Mouse (Mus musculus) limb, embryonic 13.5 days (tissue): Measurements from ENCODE around the gene Ttll5. TPM values are rescaled to one million over a fixed set of nuclear protein-coding genes. Genes with fewer than 3 reads are reported as not detected.
A peak's percentile ranks its signal among the peaks of the same experiment; 100 is the strongest.

ENCODE experiments used
- ATAC-seq: fragments of 200-750 bp; cut with Nextera tagmentation; 2 replicates; pipeline ENCODE4 v1.8.0; 2017; ENCODE audit warnings: low read depth, moderate number of reproducible peaks, moderate TSS enrichment; ENCODE audit not compliant: low FRiP score
- H3K27ac ChIP-seq: fragments of 300-500 bp; sonication (generic); 2 replicates; pipeline ENCODE4 v1.5.1; 2015; ENCODE audit warnings: inconsistent platforms, mild to moderate bottlenecking, moderate library complexity
- H3K27me3 ChIP-seq: fragments of 300-500 bp; sonication (generic); 2 replicates; pipeline ENCODE4 v1.6.1; 2015; ENCODE audit warnings: mild to moderate bottlenecking, inconsistent platforms
- H3K36me3 ChIP-seq: fragments of 300-500 bp; sonication (generic); 2 replicates; pipeline ENCODE4 v1.6.1; 2015; ENCODE audit warnings: inconsistent platforms, mild to moderate bottlenecking, moderate library complexity
- H3K4me1 ChIP-seq: fragments of 300-500 bp; sonication (generic); 2 replicates; pipeline ENCODE4 v1.6.1; 2015; ENCODE audit warnings: inconsistent platforms
- H3K4me2 ChIP-seq: fragments of 300-500 bp; sonication (generic); replicated peaks from 2 replicates; pipeline ENCODE4 v1.6.1; 2015; ENCODE audit warnings: inconsistent platforms, mild to moderate bottlenecking, moderate library complexity
- H3K4me3 ChIP-seq: fragments of 300-500 bp; sonication (generic); 2 replicates; pipeline ENCODE4 v1.5.1; 2015; ENCODE audit warnings: moderate library complexity, mild to moderate bottlenecking, inconsistent platforms
- H3K9ac ChIP-seq: fragments of 300-500 bp; sonication (generic); 2 replicates; pipeline ENCODE4 v1.6.1; 2015; ENCODE audit warnings: mild to moderate bottlenecking, inconsistent platforms
- H3K9me3 ChIP-seq: fragments of 300-500 bp; sonication (generic); 2 replicates; pipeline ENCODE4 v1.6.1; 2016; ENCODE audit warnings: inconsistent platforms
- WGBS: fragments of 180-500 bp; shearing (Covaris S2); methylation state at CpG from one replicate; pipeline ENCODE4 v1.1.7; 2015; 5-methylcytosine and 5-hydroxymethylcytosine counted together
- polyA plus RNA-seq: library from polyadenylated mRNA; unstranded; fragments of >200 nt; fragmentation: Nextera tagmentation; extraction: Ambion mirVana; gene quantifications from 2 replicates; pipeline ENCODE4 v1.2.1, GENCODE M21; 2015

Gene Ttll5
- polyA plus RNA-seq, 1 experiment from 2014 or later: 13.8 TPM

- Histone ChIP-seq H3K4me2 (no peak overlapping the region), H3K9me3 (no peaks in the 10 kb centered on the region), H3K4me3 (no peak overlapping the region), H3K27ac (no peak overlapping the region), H3K9ac (no peak overlapping the region), H3K4me1 (peaks cover 2% of the 10 kb centered on the region), H3K27me3 (no peaks in the 10 kb centered on the region), H3K36me3 (peaks cover 9% of the 10 kb centered on the region)
- ATAC-seq: no peak
- WGBS: 93% methylated on average over 3 of the region's 3 CpGs
Observed at GRCm38 (mm10) chr12:85885024-85885423, 60.6 kb downstream of the Ttll5 start.

- Histone ChIP-seq H3K4me1 (peaks cover 9% of the 10 kb centered on the region), H3K27me3 (no peaks in the 10 kb centered on the region), H3K9me3 (no peaks in the 10 kb centered on the region), H3K4me2 (no peak overlapping the region), H3K4me3 (no peak overlapping the region), H3K36me3 (peaks cover 24% of the 10 kb centered on the region), H3K9ac (no peak overlapping the region), H3K27ac (no peak overlapping the region)
- WGBS: 38% methylated on average over 4 of the region's 4 CpGs
- no peak for ATAC-seq
Observed at GRCm38 (mm10) chr12:85890054-85890453, 65.6 kb downstream of the Ttll5 start.

GRCm38 (mm10) chr12:85903986-85904385, 79.5 kb downstream of the Ttll5 start:
- no peaks in the 10 kb centered on the region for H3K9me3 ChIP-seq
- H3K9ac ChIP-seq: no peak overlapping the region
- H3K36me3 ChIP-seq: peaks cover 24% of the 10 kb centered on the region
- no peak overlapping the region for H3K27ac ChIP-seq
- 92% methylated on average over 6 of the region's 6 CpGs for WGBS
- H3K27me3 ChIP-seq: no peaks in the 10 kb centered on the region
- no peak overlapping the region for H3K4me2 ChIP-seq
- no peaks in the 10 kb centered on the region for H3K4me1 ChIP-seq
- ATAC-seq: no peak
- H3K4me3 ChIP-seq: no peak overlapping the region

- Histone ChIP-seq H3K4me3 (no peak overlapping the region), H3K27ac (no peak overlapping the region), H3K4me1 (no peaks in the 10 kb centered on the region), H3K4me2 (no peak overlapping the region), H3K9me3 (no peaks in the 10 kb centered on the region), H3K36me3 (peaks cover 26% of the 10 kb centered on the region), H3K27me3 (no peaks in the 10 kb centered on the region), H3K9ac (no peak overlapping the region)
- ATAC-seq: no peak
- WGBS: 85% methylated on average over 2 of the region's 2 CpGs
Observed at GRCm38 (mm10) chr12:85905666-85906065, 81.2 kb downstream of the Ttll5 start.

- no peak for ATAC-seq
- no peak overlapping the region for H3K4me3 ChIP-seq
- no peak overlapping the region for H3K4me2 ChIP-seq
- no peak overlapping the region for H3K9ac ChIP-seq
- peaks cover 8% of the 10 kb centered on the region for H3K36me3 ChIP-seq
- no peaks in the 10 kb centered on the region for H3K4me1 ChIP-seq
- no peaks in the 10 kb centered on the region for H3K27me3 ChIP-seq
- H3K27ac ChIP-seq: no peak overlapping the region
- H3K9me3 ChIP-seq: no peaks in the 10 kb centered on the region
- WGBS: 88% methylated on average over 3 of the region's 3 CpGs
Observed at GRCm38 (mm10) chr12:85907896-85908295, 83.4 kb downstream of the Ttll5 start.

- Histone ChIP-seq H3K4me1 (no peaks in the 10 kb centered on the region), H3K4me2 (no peak overlapping the region), H3K9ac (no peak overlapping the region), H3K4me3 (no peak overlapping the region), H3K36me3 (peaks cover 9% of the 10 kb centered on the region), H3K27ac (no peak overlapping the region), H3K27me3 (no peaks in the 10 kb centered on the region), H3K9me3 (no peaks in the 10 kb centered on the region)
- 75% methylated on average over 6 of the region's 6 CpGs for WGBS
- ATAC-seq: no peak
Observed at GRCm38 (mm10) chr12:85910811-85911210, 86.4 kb downstream of the Ttll5 start.

GRCm38 (mm10) chr12:85912712-85913504, 88.4 kb downstream of the Ttll5 start:
- no peak for ATAC-seq
- Histone ChIP-seq H3K27me3 (no peaks in the 10 kb centered on the region), H3K4me2 (no peak overlapping the region), H3K27ac (no peak overlapping the region), H3K4me3 (no peak overlapping the region), H3K9ac (no peak overlapping the region), H3K36me3 (peaks cover 14% of the 10 kb centered on the region), H3K4me1 (no peaks in the 10 kb centered on the region), H3K9me3 (no peaks in the 10 kb centered on the region)
- 88% methylated on average over 13 of the region's 13 CpGs for WGBS

GRCm38 (mm10) chr12:85926897-85927296, 102.4 kb downstream of the Ttll5 start:
- WGBS: 59% methylated on average over 4 of the region's 4 CpGs
- Histone ChIP-seq H3K4me2 (no peak overlapping the region), H3K27me3 (no peaks in the 10 kb centered on the region), H3K9me3 (no peaks in the 10 kb centered on the region), H3K9ac (no peak overlapping the region), H3K4me1 (peaks cover 8% of the 10 kb centered on the region), H3K36me3 (peaks cover 21% of the 10 kb centered on the region), H3K4me3 (no peak overlapping the region), H3K27ac (no peak overlapping the region)
- ATAC-seq: no peak

GRCm38 (mm10) chr12:85928513-85928912, 104.1 kb downstream of the Ttll5 start:
- no peak for ATAC-seq
- 83% methylated on average over 10 of the region's 10 CpGs for WGBS
- Histone ChIP-seq H3K4me2 (no peak overlapping the region), H3K36me3 (peaks cover 21% of the 10 kb centered on the region), H3K27me3 (no peaks in the 10 kb centered on the region), H3K4me1 (peaks cover 8% of the 10 kb centered on the region), H3K9me3 (no peaks in the 10 kb centered on the region), H3K27ac (peak overlapping the region; percentile 48; the same call in 1 of the 2 replicates), H3K4me3 (no peak overlapping the region), H3K9ac (no peak overlapping the region)

GRCm38 (mm10) chr12:85929711-85930110, 105.3 kb downstream of the Ttll5 start:
- 47% methylated on average over 4 of the region's 4 CpGs for WGBS

GRCm38 (mm10) chr12:85930713-85931112, 106.3 kb downstream of the Ttll5 start:
- H3K4me2 ChIP-seq: no peak overlapping the region
- no peaks in the 10 kb centered on the region for H3K9me3 ChIP-seq
- peaks cover 8% of the 10 kb centered on the region for H3K4me1 ChIP-seq
- H3K27me3 ChIP-seq: no peaks in the 10 kb centered on the region
- peaks cover 27% of the 10 kb centered on the region for H3K36me3 ChIP-seq
- no peak overlapping the region for H3K4me3 ChIP-seq
- H3K9ac ChIP-seq: no peak overlapping the region
- H3K27ac ChIP-seq: no peak overlapping the region
- WGBS: 88% methylated on average over 3 of the region's 3 CpGs
- ATAC-seq: no peak

More at GRCm38 (mm10) chr12:85929711-85930110, 105.3 kb downstream of the Ttll5 start:
- Histone ChIP-seq H3K4me1 (peaks cover 8% of the 10 kb centered on the region), H3K27ac (peak overlapping the region; percentile 61), H3K9ac (no peak overlapping the region), H3K9me3 (no peaks in the 10 kb centered on the region), H3K4me2 (no peak overlapping the region), H3K27me3 (no peaks in the 10 kb centered on the region), H3K36me3 (peaks cover 31% of the 10 kb centered on the region), H3K4me3 (no peak overlapping the region)
- no peak for ATAC-seq

GRCm38 (mm10) chr12:85933241-85933640, 108.8 kb downstream of the Ttll5 start:
- Histone ChIP-seq H3K27me3 (no peaks in the 10 kb centered on the region), H3K9ac (no peak overlapping the region), H3K36me3 (peaks cover 23% of the 10 kb centered on the region), H3K27ac (no peak overlapping the region), H3K4me2 (no peak overlapping the region), H3K4me3 (no peak overlapping the region), H3K4me1 (peaks cover 8% of the 10 kb centered on the region), H3K9me3 (no peaks in the 10 kb centered on the region)
- no peak for ATAC-seq
- WGBS: 88% methylated on average over 10 of the region's 10 CpGs

GRCm38 (mm10) chr12:85937384-85937783, 112.9 kb downstream of the Ttll5 start:
- WGBS: 87% methylated on average over 5 of the region's 5 CpGs
- Histone ChIP-seq H3K36me3 (peaks cover 26% of the 10 kb centered on the region), H3K9me3 (no peaks in the 10 kb centered on the region), H3K27ac (no peak overlapping the region), H3K4me3 (no peak overlapping the region), H3K9ac (no peak overlapping the region), H3K4me2 (no peak overlapping the region), H3K27me3 (no peaks in the 10 kb centered on the region), H3K4me1 (no peaks in the 10 kb centered on the region)
- no peak for ATAC-seq
